Mouse (Mus musculus) splenic B cell, adult 2 months (primary cell): ENCODE results near the gene Ccr10.

ENCODE experiments used
- DNase-seq: peaks from one replicate; pipeline ENCODE4 v3.0.0-alpha.2; 2011; ENCODE audit warnings: low read depth, low spot score
- H3K27me3 ChIP-seq: 2 replicates; pipeline ENCODE4 v1.6.1; 2012; ENCODE audit warnings: mild to moderate bottlenecking, low read length, moderate library complexity, mixed read lengths; ENCODE audit not compliant: control insufficient read depth, poor library complexity, insufficient read depth, severe bottlenecking
- H3K36me3 ChIP-seq: 2 replicates; pipeline ENCODE4 v1.6.1; 2012; ENCODE audit warnings: mild to moderate bottlenecking, low read length, moderate library complexity, mixed read lengths; ENCODE audit not compliant: control insufficient read depth, poor library complexity, insufficient read depth, severe bottlenecking

The Ccr10 gene

DNA sequence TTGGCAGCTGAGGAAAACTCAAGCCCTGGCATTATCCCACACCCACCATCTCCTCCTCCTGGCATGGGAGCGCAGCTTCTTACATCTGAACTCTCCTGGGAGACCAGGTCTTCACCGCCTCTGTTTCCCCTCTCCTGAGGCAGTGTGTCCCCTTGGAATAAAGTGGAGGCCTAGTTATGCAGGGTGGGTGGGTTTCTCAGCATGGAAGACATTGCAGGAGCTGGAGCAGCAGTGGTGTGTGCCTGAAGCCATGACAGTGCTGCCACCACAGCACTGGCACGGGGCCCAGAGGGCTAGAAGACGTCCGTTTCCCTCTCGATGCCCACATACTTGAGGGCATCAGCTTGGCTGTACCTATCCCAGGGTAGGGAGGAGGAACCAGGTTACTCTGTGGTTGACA is 17.4 kb upstream of the Ccr10 start:
- no peak for DNase-seq
- Histone ChIP-seq H3K27me3 (no peaks in the 10 kb centered on the region), H3K36me3 (peaks cover 6% of the 10 kb centered on the region)

DNA sequence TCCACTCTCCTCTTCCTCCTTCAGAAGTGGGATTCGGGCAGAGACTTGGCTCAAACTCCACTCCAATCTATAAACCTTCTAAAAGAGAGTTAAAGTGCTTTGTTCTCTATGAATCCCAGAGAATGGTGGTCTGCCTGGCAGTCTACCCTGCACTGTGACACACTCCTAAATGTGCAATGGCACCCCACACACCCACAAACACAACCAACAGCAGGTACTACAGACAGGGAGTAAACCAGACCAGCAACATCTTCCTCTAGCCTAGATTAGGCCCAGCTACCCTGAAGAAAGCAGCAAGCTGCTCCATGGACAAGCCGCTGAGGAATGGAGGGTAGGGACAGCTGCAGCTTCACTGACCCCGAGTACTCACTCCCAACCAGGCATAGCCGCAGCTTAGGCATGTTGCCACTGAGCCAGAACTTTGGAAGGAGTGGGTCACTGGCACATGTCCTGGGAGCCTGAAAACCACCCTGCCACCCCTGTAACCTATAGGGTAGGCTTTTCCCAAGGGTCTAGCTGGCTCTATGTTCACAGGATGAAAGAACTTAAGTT is 16.8 kb upstream of the Ccr10 start:
- Histone ChIP-seq H3K36me3 (peaks cover 5% of the 10 kb centered on the region), H3K27me3 (no peaks in the 10 kb centered on the region)
- no peak for DNase-seq

DNA sequence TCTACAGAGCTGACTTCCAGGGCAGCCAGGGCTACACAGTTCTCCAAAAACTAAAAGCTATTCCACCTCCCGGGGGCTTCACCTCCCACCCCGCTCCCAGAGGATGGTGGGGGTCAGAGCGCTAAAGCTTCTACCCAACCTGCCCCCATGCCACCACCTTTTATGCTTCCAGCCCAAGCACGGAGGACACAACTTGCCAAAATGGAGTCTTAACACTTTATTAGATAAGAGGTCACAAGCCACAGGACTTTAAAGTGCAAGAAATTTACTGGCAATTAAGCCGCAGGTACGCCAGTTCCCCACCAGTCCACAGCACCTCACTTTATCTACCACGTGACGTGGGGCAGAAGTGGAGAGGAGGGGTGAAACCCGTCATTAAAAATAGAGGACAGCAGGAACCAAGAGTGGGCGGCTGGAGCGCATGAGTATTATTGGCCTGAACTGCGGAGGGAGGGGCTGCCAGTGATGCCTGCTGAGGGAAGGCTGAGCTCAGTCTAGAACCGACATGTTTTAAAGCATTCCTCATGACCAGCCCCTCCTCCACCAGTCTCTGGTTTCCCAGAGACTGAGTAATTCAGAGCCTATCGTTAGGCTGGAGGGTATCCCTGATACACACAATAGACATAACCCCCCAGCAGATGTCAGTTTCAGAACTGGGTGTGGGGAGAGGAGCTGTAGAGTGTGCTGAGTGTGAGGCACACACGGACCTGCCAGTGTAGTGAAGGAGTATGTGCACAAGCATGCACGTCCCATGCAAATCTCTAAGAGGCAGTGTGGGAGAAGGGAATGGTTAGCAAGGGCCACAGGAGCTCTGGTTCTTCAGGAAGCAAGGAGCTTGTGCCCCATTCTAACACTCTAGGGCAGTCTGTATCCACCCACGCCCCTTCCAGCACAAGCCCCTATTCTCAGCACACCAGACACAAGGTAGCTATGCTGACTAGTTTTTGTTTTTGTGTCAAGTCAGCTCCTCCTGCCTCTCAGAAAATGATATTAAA is 16.0 kb upstream of the Ccr10 start:
- peaks cover 1% of the 10 kb centered on the region for H3K36me3 ChIP-seq
- H3K27me3 ChIP-seq = no peaks in the 10 kb centered on the region
- DNase-seq = no peak

DNA sequence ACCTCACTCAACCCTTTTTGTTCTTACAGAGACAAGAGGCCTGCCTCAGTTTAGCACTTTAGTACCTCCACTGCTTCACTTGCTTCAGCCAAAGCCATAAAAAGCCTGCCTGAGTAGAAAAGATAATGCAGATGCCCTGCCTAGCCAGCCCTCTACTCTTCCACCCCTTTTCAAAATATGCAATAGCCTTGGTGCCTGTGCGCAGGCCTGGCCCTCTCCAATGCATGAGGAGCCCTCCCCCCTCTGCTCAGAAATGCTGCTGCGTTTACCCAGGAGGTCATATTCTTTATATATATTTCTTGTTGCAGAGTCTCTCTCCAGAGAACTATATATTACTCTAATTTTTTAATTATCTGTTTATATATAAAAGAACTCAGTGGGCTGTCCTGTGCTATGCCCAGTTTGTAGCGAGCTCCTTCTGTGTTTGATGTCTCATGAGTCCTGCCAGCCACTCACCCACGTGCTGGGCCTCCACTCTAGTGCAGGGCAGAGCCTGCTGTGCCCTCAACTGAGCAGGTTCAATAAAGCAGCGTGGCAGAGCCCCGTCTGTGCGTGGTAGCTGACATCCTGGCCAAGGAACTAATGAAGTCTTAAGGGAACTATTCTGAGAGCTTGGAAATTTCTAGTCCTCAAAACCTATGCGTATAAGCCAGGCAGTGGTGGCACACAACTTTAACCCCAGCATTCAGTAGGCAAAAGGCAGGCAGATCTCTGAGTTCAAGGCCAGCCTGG is 15.1 kb upstream of the Ccr10 start:
- DNase-seq = no peak
- H3K27me3 ChIP-seq = no peaks in the 10 kb centered on the region
- H3K36me3 ChIP-seq = peaks cover 1% of the 10 kb centered on the region

DNA sequence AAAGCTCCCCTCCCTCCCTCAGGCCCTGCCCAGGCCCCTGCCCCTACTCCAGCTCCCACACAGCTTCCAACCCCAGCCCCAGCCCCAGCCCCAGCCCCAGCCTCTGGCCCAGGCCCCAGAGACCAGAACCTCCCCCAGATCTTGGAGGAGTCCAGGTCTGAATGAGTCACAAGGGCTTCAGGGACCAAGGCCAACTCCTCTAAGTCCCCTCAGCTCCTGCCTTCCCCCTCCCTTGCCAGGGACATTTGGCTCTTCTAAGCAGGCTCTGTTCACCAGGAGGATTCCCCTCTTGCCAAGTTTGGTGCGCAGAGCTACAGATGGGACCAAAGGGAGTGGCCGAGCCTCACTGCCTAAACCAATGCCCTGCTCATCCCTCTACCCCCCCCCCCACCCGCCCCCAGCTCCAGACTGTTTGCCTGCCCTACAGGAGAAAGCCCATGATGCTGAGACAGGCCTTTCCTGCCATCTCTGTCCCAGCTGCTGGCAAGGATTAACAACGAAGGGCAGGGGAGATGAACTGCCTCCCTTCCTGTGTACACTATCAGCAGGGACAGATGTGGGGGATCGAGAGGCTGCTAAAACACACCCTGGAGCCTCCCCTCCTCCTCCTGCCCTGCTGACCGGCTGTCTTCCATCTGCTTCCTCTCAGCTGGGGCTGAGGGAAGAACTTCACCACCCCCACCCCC is 14.4 kb upstream of the Ccr10 start:
- no peaks in the 10 kb centered on the region for H3K27me3 ChIP-seq
- H3K36me3 ChIP-seq = peaks cover 1% of the 10 kb centered on the region
- DNase-seq = no peak

DNA sequence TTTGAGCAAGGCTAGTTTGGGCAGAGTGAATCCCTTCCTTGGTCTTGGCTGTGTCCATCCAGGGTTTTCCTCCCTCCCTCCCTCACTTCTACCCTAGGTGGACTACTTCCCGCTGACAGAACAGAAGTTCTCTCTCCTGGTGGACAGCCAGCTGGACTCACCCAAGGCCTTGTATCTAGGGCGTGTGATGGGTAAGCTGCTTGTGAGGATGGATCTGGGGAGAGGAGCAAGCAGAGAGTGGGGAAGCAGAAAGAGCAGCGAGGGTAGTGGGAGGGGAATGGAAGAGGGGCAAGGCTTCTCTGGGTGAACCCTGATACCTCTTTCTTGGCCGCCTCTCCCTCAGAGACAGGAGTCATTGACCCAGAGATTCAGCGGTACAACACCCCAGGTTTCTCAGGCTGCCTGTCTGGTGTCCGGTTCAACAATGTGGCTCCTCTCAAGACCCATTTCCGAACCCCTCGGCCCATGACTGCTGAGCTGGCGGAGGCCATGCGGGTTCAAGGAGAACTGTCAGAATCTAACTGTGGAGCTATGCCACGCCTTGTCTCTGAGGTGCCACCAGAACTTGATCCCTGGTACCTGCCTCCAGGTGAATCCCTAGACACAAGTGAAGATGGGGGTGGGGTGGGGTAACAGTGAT is 13.0 kb upstream of the Ccr10 start:
- Histone ChIP-seq H3K36me3 (peaks cover 1% of the 10 kb centered on the region), H3K27me3 (no peaks in the 10 kb centered on the region)
- DNase-seq = no peak

DNA sequence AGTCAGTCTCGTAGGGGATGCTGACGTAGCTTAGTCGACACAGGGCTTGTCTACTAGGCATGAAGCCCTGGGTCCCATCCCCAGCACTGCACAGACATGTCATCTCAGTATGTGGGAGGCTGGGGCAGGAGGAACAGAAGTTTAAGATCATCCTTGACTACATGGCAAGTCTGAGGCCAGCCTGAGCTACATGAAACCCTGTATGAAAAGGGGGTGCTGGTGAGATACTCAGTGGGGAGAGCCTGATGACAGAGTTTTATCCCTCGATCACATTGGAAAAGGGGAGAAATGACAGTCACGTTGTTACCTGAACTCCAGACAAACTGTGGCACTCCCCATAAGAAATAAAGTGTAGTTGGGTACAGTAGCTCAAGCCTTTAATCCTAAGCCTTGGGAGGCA is 12.3 kb upstream of the Ccr10 start:
- H3K27me3 ChIP-seq = no peaks in the 10 kb centered on the region
- H3K36me3 ChIP-seq = peaks cover 1% of the 10 kb centered on the region; the same call in 1 of the 2 replicates
- DNase-seq = no peak

DNA sequence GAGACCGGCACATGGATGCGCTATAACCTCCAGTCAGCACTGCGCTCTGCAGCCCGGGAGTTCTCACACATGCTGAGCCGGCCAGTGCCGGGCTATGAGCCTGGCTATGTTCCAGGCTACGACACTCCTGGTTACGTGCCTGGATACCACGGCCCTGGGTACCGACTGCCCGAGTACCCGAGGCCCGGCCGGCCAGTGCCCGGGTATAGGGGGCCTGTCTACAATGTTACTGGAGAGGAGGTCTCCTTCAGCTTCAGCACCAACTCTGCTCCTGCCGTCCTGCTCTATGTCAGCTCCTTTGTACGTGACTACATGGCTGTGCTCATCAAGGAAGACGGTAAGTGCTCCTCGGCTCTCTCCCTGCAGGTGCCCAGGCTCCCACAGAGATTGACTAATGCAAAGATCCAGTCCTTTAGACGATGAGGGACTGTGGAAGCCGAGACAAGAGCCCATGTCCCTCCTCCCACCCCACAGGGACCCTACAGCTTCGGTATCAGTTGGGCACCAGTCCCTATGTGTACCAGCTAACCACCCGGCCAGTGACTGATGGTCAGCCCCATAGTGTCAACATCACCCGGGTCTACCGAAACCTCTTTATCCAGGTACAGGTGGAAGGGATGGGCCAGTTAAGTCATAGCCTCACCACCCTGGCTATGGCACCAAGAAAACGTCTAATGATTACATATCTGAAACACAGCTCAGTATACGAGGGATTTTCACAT is 11.4 kb upstream of the Ccr10 start:
- DNase-seq = no peak
- no peaks in the 10 kb centered on the region for H3K36me3 ChIP-seq
- no peaks in the 10 kb centered on the region for H3K27me3 ChIP-seq

DNA sequence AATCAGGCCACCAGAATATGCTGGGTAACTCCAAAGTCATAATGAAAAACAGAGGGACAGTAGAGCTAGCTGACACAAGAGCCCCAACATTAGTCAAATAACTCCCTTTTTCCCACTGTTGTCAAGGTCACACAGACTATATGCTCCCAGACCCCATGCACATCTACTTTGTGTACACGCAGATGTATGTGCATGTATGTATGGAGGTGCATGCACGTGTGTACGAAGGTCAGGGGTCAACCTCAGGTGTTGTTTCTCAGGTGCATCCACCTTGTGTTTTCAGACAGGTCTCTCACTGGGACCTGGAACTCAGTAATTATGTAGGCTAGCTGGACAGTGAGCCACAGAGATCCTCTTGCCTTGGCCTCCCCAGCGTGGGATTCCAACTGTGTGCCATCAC is 10.2 kb upstream of the Ccr10 start:
- DNase-seq = no peak
- no peaks in the 10 kb centered on the region for H3K27me3 ChIP-seq

DNA sequence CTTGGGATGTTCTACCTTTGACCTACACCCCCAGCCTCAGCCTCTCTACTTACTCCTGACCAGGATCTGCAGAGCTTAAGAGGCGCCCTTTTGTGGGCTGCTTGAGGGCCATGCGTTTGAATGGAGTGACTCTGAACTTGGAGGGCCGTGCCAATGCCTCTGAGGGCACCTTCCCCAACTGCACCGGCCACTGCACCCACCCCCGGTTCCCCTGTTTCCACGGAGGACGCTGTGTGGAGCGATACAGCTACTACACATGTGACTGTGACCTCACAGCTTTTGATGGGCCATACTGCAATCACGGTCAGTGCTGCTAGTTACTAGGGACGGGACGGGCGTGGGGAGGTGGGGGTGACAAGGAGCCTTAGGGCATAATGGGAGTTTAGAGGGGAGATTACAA is 9.7 kb upstream of the Ccr10 start:
- Histone ChIP-seq H3K27me3 (no peaks in the 10 kb centered on the region), H3K36me3 (no peaks in the 10 kb centered on the region)
- no peak for DNase-seq

More for the DNA sequence above, 10.2 kb upstream of the Ccr10 start:
- no peaks in the 10 kb centered on the region for H3K36me3 ChIP-seq

DNA sequence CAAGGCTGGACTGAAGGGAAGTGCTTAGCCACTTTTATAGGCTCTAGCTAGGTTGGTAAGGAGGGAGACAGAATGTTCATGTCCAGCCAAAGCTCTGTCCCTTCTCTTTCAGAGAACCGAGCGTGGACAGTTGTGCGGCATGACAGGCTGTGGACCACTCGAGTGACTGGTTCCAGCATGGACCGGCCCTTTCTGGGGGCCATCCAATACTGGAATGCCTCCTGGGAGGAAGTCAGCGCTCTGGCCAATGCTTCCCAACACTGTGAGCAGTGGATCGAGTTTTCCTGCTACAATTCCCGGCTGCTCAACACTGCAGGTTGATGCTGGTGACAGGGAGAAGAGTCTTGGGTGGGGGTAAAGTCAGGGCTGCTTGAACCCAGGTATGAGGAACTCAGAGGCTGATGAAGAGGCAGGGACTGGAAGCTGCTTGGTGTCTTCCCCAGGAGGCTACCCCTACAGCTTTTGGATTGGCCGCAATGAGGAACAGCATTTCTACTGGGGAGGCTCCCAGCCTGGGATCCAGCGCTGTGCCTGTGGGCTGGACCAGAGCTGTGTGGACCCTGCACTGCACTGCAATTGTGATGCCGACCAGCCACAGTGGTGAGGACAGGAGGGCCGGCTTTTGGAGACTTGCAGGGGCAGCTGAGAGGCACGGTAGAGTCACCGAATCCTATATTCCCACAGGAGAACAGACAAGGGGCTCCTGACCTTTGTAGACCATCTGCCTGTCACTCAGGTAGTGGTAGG is 7.7 kb upstream of the Ccr10 start:
- Histone ChIP-seq H3K27me3 (no peaks in the 10 kb centered on the region), H3K36me3 (no peaks in the 10 kb centered on the region)
- DNase-seq = no peak

DNA sequence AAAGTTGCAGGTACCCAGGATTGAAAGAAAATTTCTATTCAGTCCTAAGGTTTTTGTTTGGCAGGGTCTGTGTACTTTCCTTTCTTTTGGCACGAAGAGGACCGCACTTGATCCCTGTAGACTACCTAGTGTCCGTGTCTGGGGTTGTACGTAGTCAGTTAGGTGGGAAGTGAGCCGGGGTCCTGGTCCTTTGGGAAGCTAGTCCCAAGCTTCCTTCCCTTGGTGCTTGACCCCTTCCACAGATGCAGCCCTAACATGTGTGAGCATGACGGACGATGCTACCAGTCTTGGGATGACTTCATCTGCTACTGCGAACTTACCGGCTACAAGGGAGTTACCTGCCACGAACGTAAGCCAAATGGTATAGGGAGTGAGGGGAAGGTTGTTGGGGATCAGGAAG is 6.7 kb upstream of the Ccr10 start:
- DNase-seq = no peak
- H3K36me3 ChIP-seq = no peaks in the 10 kb centered on the region
- no peaks in the 10 kb centered on the region for H3K27me3 ChIP-seq
